Mouse (Mus musculus) WW6 (cell line): ENCODE data around the gene Zfp277.
A peak's percentile ranks its signal among the peaks of the same experiment; 100 is the strongest.

ENCODE experiments used
- DNase-seq: peaks from one replicate; pipeline ENCODE4 v3.0.0-alpha.2; 2013; ENCODE audit warnings: low read depth, low spot score

The Zfp277 gene

GRCm38 (mm10) chr12:40445206-40445605 lies 496 bp downstream of the Zfp277 start:
- peak; percentile 34 for DNase-seq

- no peak for DNase-seq
These were observed 7.7 kb downstream of the Zfp277 start for GRCm38 (mm10) chr12:40438049-40438448.

GRCm38 (mm10) chr12:40434101-40434500 lies 11.6 kb downstream of the Zfp277 start:
- no peak for DNase-seq

- no peak for DNase-seq
These were observed 14.6 kb downstream of the Zfp277 start for GRCm38 (mm10) chr12:40431075-40431474.

- no peak for DNase-seq
These were observed 15.7 kb downstream of the Zfp277 start for GRCm38 (mm10) chr12:40429976-40430375.

- no peak for DNase-seq
These were observed 18.1 kb downstream of the Zfp277 start for GRCm38 (mm10) chr12:40427606-40428005.

GRCm38 (mm10) chr12:40424991-40425390 lies 20.7 kb downstream of the Zfp277 start:
- DNase-seq = no peak

GRCm38 (mm10) chr12:40417257-40417656 lies 28.4 kb downstream of the Zfp277 start:
- DNase-seq = no peak

- no peak for DNase-seq
These were observed 30.3 kb downstream of the Zfp277 start for GRCm38 (mm10) chr12:40415312-40415925.

- DNase-seq = no peak
These were observed 30.9 kb downstream of the Zfp277 start for GRCm38 (mm10) chr12:40414682-40415311.

- no peak for DNase-seq
These were observed 45.9 kb downstream of the Zfp277 start for GRCm38 (mm10) chr12:40399812-40400211.

GRCm38 (mm10) chr12:40399386-40399785 lies 46.3 kb downstream of the Zfp277 start:
- DNase-seq = no peak

- DNase-seq = no peak
These were observed 46.8 kb downstream of the Zfp277 start for GRCm38 (mm10) chr12:40398916-40399315.

- no peak for DNase-seq
These were observed 52.8 kb downstream of the Zfp277 start for GRCm38 (mm10) chr12:40392869-40393268.

- no peak for DNase-seq
These were observed 54.4 kb downstream of the Zfp277 start for GRCm38 (mm10) chr12:40391262-40391661.

- DNase-seq = no peak
These were observed 57.9 kb downstream of the Zfp277 start for GRCm38 (mm10) chr12:40387786-40388185.

- no peak for DNase-seq
These were observed 60.4 kb downstream of the Zfp277 start for GRCm38 (mm10) chr12:40385301-40385700.

GRCm38 (mm10) chr12:40383718-40384117 lies 62.0 kb downstream of the Zfp277 start:
- DNase-seq = no peak

- DNase-seq = no peak
These were observed 63.2 kb downstream of the Zfp277 start for GRCm38 (mm10) chr12:40382539-40382938.

- no peak for DNase-seq
These were observed 63.9 kb downstream of the Zfp277 start for GRCm38 (mm10) chr12:40381824-40382223.

- no peak for DNase-seq
These were observed 64.4 kb downstream of the Zfp277 start for GRCm38 (mm10) chr12:40381173-40381801.

GRCm38 (mm10) chr12:40379538-40379923 lies 66.2 kb downstream of the Zfp277 start:
- no peak for DNase-seq
